Mouse (Mus musculus): ENCODE results near the gene Ddx39. TPM values are rescaled to one million over a fixed set of nuclear protein-coding genes. Genes with fewer than 3 reads are reported as not detected.

Ddx39 gene
- polyA plus RNA-seq (2015; fragmentation: Illumina TruSeq; extraction: RNeasy Lipid Tissue Mini Kit (QIAGEN cat#74804); ENCODE audit: low read depth, low replicate concordance), result 23.5 TPM

DNA sequence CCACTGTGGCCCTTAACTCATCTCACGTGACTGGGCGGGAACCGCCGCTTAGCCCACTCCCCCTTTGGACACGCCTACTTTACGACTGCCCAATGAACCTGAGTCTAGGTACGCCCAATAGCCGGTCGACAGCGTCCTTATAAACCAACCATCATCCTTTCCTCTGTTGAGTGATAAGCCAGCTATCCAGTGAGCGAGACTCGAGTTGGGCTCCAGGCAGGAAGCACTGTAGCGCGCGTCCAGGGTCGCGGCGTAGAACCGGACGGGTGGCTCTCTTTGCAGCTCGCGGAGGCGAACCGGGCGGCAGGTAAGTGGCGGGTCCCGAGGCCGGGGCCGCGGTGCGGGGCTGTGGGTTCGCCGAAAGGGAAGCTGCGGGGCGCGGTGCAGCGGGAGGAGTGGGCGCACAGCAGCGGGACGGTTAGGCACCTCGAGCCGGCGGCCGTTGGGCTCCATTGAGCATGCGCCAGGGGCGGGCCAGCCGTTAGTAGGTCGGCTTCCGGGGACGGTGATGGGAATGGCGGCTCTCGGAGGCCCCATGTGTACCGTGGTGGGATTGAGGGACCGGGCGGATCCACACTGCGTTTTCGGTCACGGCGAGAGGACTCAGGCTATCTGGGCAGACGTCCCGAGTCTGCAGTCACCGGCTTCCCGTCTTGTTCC lies at the start of gene Ddx39:
Gene Ddx39 (plus strand): TSS at position 147 of the 660 bp plus-strand sequence.

DNA sequence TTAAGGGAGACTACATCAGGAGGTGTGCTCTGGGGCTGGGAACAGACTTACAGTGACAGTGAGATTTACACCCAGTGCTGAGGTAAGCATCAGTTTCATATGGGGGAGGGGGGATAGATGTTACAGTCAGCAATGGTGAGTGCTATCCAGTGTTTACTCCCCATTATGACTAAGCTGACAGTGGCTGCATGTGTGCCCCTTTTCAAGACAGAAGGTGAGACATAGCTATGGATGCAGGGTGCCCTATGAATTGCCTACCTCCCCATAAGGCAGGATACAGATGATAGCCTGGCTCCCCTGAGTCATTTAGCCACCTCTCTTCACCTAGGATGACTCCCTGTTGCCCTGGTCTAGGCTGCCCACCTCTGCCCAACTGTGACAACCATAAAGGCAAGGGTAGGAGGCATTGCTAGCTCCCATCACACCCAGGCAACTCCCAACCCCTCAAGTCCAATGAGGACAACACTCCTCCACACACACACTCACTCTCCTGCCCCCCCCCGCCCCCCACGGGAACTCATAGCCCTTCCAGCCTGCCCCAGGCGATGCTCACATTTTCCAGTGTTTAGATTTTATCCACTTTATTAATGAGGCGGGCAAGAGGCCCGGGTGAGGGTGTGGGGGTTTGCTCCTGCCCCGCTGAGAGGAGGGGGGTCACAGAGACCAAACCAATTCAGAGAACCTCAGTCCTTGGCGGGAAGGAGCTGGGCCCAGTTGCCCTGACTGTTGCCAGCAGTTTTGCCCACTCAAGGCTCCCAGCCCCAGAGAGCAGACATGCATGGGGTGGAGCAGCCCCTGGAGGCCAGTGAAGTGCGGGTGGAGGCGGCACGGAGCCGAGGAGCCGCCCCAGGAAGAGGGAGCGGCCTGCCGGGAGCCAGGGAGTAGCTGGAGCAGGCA lies 48.8 kb upstream of the Ddx39 start, which contains the start of gene Ptger1:
Gene Ptger1 (plus strand): TSS at position 710 of the 897 bp plus-strand sequence.

DNA sequence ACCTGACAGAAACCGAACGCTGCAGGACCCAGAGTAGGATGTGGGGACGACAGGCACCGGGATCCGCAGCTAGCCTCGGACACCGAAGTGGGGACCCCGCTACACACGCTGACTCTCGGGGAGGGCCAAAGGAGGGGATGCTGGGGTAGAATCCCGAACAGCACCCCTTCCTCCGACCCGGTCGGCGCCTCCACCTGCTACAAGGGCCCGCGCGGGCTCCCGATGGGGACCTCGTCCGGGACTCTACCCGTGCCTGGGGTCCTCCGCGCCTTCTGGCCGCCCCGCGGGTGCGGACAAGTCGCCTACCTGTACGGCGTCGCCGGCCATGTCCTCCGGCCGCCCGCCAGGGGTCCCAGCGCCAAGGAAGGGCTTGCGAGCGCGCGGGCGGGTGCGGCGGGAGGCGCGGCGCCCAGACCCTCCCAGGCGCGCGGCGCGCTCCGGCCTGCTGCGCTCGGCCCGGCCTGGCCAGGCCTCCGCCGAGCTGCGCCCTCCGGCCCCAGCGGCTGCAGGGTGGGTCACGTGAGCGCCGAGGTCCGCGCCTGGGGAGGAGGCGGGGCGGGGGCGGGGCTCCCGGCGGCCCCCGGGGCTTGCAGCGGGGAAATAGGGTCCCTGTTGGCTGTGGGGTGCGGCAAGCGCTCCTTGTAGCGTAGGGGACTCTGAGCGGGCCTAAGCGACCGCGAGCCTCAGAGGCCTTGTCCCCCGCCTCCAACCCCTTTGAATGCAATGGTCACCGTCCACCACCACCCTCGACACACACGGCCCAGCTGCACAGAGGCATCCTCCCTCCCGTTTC lies 16.1 kb upstream of the Ddx39 start, which contains the start of gene Pkn1:
Gene Pkn1 (minus strand): TSS at position 519 of the 793 bp plus-strand sequence.

DNA sequence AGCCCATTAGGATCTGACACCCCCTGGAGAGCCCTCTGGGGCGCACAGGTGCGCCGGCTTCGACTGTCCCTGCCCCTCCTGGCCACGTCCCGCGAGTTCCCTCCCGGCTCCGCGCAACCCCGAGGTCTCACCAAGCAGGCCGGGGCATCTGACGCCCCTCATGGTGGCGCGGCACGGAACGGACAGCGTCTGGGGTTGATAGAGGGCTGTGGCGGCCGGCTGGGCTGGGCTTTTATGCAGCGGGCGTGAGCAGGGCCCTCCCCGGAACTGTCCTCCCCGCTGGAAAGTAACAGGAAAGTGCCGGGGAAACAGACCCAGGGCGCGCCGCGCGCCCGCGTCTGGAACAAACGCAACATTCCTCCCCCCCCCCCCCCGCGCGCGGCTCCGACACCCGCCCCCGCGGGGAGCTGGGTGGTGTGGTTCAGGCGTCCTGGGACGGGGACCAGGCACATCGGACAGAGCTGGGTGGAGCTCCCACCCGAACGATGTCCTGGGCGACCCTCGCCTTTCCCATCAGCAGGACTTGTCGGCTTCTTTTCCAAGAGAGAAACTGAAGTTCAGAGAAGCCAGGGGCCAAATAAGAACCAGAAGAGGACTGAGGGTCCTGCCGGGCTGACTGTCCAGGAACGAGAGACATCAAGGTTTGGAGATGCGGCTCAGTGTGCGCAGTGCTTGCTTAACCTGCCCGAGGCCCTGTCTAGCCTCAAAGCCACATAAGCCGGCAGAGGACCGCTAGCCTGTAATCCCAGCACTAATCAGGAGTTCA lies 26.2 kb downstream of the Ddx39 start, which contains the start of gene Adgre5:
Gene Adgre5 (minus strand): TSS at position 351 of the 766 bp plus-strand sequence.

Other genes starting within 250 kb of the Ddx39 start
- not detected for gene Olfr370, start 179.4 kb upstream of the Ddx39 start, polyA plus RNA-seq (2015; fragmentation: Illumina TruSeq; extraction: RNeasy Lipid Tissue Mini Kit (QIAGEN cat#74804); ENCODE audit: low read depth, low replicate concordance)
- gene Ndufb7, start 148.5 kb upstream of the Ddx39 start, polyA plus RNA-seq (2015; fragmentation: Illumina TruSeq; extraction: RNeasy Lipid Tissue Mini Kit (QIAGEN cat#74804); ENCODE audit: low read depth, low replicate concordance), result 307 TPM
- gene Tecr, start 107.2 kb upstream of the Ddx39 start, polyA plus RNA-seq (2015; fragmentation: Illumina TruSeq; extraction: RNeasy Lipid Tissue Mini Kit (QIAGEN cat#74804); ENCODE audit: low read depth, low replicate concordance), result 635 TPM
- 52.9 TPM for gene Dnajb1, start 107.0 kb upstream of the Ddx39 start, polyA plus RNA-seq (2015; fragmentation: Illumina TruSeq; extraction: RNeasy Lipid Tissue Mini Kit (QIAGEN cat#74804); ENCODE audit: low read depth, low replicate concordance)
- gene Gipc1, start 62.5 kb upstream of the Ddx39 start, polyA plus RNA-seq (2015; fragmentation: Illumina TruSeq; extraction: RNeasy Lipid Tissue Mini Kit (QIAGEN cat#74804); ENCODE audit: low read depth, low replicate concordance), result 86.4 TPM
- 1.3 TPM for gene Ptger1, start 48.5 kb upstream of the Ddx39 start, polyA plus RNA-seq (2015; fragmentation: Illumina TruSeq; extraction: RNeasy Lipid Tissue Mini Kit (QIAGEN cat#74804); ENCODE audit: low read depth, low replicate concordance)
- 31.6 TPM for gene Pkn1, start 16.0 kb upstream of the Ddx39 start, polyA plus RNA-seq (2015; fragmentation: Illumina TruSeq; extraction: RNeasy Lipid Tissue Mini Kit (QIAGEN cat#74804); ENCODE audit: low read depth, low replicate concordance)
- 9.7 TPM for gene Adgre5, start 26.1 kb downstream of the Ddx39 start, polyA plus RNA-seq (2015; fragmentation: Illumina TruSeq; extraction: RNeasy Lipid Tissue Mini Kit (QIAGEN cat#74804); ENCODE audit: low read depth, low replicate concordance)
- 144 TPM for gene Adgrl1, start 184.9 kb downstream of the Ddx39 start, polyA plus RNA-seq (2015; fragmentation: Illumina TruSeq; extraction: RNeasy Lipid Tissue Mini Kit (QIAGEN cat#74804); ENCODE audit: low read depth, low replicate concordance)
- 0.31 TPM for gene Gm10644, start 240.0 kb downstream of the Ddx39 start, polyA plus RNA-seq (2015; fragmentation: Illumina TruSeq; extraction: RNeasy Lipid Tissue Mini Kit (QIAGEN cat#74804); ENCODE audit: low read depth, low replicate concordance)
- gene Asf1b, start 240.3 kb downstream of the Ddx39 start, polyA plus RNA-seq (2015; fragmentation: Illumina TruSeq; extraction: RNeasy Lipid Tissue Mini Kit (QIAGEN cat#74804); ENCODE audit: low read depth, low replicate concordance), result 0.83 TPM

All from brain, adult 10 weeks (tissue).